Mouse (Mus musculus) neutrophil, adult 5-6 weeks (primary cell): Measurements from ENCODE around the gene Limk2. TPM values are rescaled to one million over a fixed set of nuclear protein-coding genes. Genes with fewer than 3 reads are reported as not detected.

Experiments used
- ATAC-seq: fragments of 151-379, 151-347 bp; 2 replicates; pipeline ENCODE4 v1.8.0; 2017; ENCODE audit warnings: mild to moderate bottlenecking, moderate TSS enrichment; ENCODE audit not compliant: insufficient number of reproducible peaks, poor library complexity, low FRiP score, severe bottlenecking; ENCODE audit errors: extremely low read depth
- total RNA-seq: library from RNA; stranded (forward); fragments of 200-1000 nt; gene quantifications from 2 replicates; pipeline ENCODE4 v1.2.3, GENCODE M21; 2017

The Limk2 gene
- total RNA-seq, 1 experiment from 2014 or later: 53.3 TPM

- no peak for ATAC-seq
Observed at GRCm38 (mm10) chr11:3311586-3312347, 97.2 kb downstream of the Limk2 start.

GRCm38 (mm10) chr11:3310789-3311585, 98.0 kb downstream of the Limk2 start:
- no peak for ATAC-seq

- no peak for ATAC-seq
Observed at GRCm38 (mm10) chr11:3309884-3310283, 99.1 kb downstream of the Limk2 start.

- ATAC-seq: no peak
Observed at GRCm38 (mm10) chr11:3307875-3308274, 101.1 kb downstream of the Limk2 start.

GRCm38 (mm10) chr11:3305821-3306220, 103.2 kb downstream of the Limk2 start:
- no peak for ATAC-seq

- no peak for ATAC-seq
Observed at GRCm38 (mm10) chr11:3302792-3303191, 106.2 kb downstream of the Limk2 start.

- no peak for ATAC-seq
Observed at GRCm38 (mm10) chr11:3302385-3302784, 106.6 kb downstream of the Limk2 start.

- no peak for ATAC-seq
Observed at GRCm38 (mm10) chr11:3301075-3301474, 107.9 kb downstream of the Limk2 start.

GRCm38 (mm10) chr11:3298813-3299185, 110.2 kb downstream of the Limk2 start:
- ATAC-seq: no peak

GRCm38 (mm10) chr11:3297871-3298812, 110.8 kb downstream of the Limk2 start:
- ATAC-seq: peak; percentile 57; the same call in 1 of the 2 replicates

- no peak for ATAC-seq
Observed at GRCm38 (mm10) chr11:3296056-3296455, 112.9 kb downstream of the Limk2 start.

GRCm38 (mm10) chr11:3294641-3295040, 114.3 kb downstream of the Limk2 start:
- ATAC-seq: no peak

Other genes starting within 250 kb of the Limk2 start
- gene Sfi1, start 215.7 kb downstream of the Limk2 start, total RNA-seq: 60.9 and 65.4 TPM in 2 replicates
- 75.0 and 81.2 TPM in 2 replicates for gene Eif4enif1, start 206.8 kb downstream of the Limk2 start, total RNA-seq
- gene Drg1, start 142.8 kb downstream of the Limk2 start, total RNA-seq: 129 and 137 TPM in 2 replicates
- gene Patz1, start 120.3 kb downstream of the Limk2 start, total RNA-seq: 52.3 and 60.4 TPM in 2 replicates
- gene Pik3ip1, start 78.8 kb downstream of the Limk2 start, total RNA-seq: 62.5 and 68.5 TPM in 2 replicates
- gene Rnf185, start 43.2 kb upstream of the Limk2 start, total RNA-seq: 18.4 and 22.3 TPM in 2 replicates
- 0.61 and 0.70 TPM in 2 replicates for gene Pla2g3, start 79.1 kb upstream of the Limk2 start, total RNA-seq
- 0.70 and 1.4 TPM in 2 replicates for gene Inpp5j, start 95.6 kb upstream of the Limk2 start, total RNA-seq
- gene Selenom, start 105.5 kb upstream of the Limk2 start, total RNA-seq: 0.86 and 2.0 TPM in 2 replicates
- 2.2 and 3.1 TPM in 2 replicates for gene Smtn, start 131.4 kb upstream of the Limk2 start, total RNA-seq
- gene Morc2a, start 240.0 kb upstream of the Limk2 start, total RNA-seq: 29.5 and 30.0 TPM in 2 replicates